Mouse (Mus musculus): ENCODE results near the gene Cep131.

DNA sequence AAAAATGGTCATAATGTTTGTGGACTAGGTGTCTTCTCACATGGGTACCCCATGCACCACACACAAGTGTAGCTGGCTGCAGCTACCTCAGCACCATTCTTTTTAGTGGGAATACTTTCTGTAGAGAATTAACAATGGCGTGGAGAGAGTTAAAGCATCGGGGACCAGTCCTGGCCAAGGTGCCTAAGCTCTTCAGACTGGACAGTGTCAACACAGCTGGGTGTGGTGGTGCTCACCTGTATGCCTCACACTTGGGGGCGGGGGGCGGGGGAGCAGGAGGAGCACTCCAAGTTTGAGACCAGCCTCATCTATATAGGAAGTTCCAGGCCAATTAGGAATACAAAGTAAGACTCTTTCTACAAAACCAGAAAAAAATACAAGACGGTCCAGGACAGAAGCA lies 47.5 kb upstream of the Cep131 start:
- TF ChIP-seq CTCF (IDR thresholded peaks at IDR 0.05; ENCODE audit: borderline replicate concordance, control insufficient read depth, extremely low read depth, insufficient read depth, low read length, poor library complexity): no peak
- no peak for TF ChIP-seq POLR2A (IDR thresholded peaks at IDR 0.05; ENCODE audit: control insufficient read depth, extremely low read depth, insufficient read depth, low read length, poor library complexity)
